Mouse (Mus musculus): ENCODE results near the gene Stip1. TPM values are rescaled to one million over a fixed set of nuclear protein-coding genes. Genes with fewer than 3 reads are reported as not detected.

The Stip1 gene
- polyA plus RNA-seq, 1 experiment from 2014 or later, result 255 TPM

DNA sequence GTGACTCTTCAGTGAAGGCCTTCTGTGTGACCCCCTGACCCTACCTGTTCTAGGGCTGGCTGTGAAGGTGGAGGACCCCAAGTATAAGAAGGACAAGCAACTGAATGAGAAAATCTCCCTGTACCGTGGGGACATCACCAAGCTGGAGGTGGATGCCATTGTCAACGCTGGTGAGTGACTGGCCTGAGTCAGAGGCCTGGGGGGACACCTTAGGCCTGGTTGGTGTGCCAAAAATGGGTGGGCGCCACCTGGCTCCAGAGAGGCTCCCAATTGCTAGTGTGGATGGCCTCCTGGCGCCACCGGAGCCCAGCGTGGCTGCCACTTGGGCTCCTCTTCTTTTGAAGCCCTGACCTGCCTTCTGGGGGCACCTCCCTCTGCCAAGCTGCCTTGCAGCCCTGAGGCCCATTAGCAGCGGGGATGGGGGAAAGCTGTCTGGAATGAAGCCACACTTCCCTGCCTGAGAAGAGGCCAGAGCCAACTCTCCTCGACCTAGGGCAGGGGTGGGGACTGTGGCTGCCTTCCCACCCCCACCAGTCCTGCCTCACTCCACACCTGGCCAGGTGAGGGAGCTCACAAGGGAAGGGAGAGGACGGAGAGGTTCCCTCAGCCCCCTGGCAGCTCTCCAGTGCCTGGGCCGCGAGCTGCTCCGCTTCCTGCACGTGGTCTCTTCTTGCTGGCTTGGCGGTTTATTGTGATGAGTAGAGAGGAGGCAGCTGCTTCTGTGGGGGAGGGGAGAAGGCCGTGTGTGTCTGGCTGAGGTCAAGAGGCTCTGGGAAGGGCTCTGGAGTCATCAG lies 26.5 kb upstream of the Stip1 start:
- Histone ChIP-seq H3K4me1 (ENCODE audit: insufficient read depth) (peaks cover 24% of the 10 kb centered on the region), H3K9ac (0 out of 2 replicates have a peak overlapping the region, but pooled peaks have one; percentile 16), H3K9me3 (ENCODE audit: low read depth, low read length) (no peaks in the 10 kb centered on the region), H3K27ac (ENCODE audit: low read depth) (0 out of 2 replicates have a peak overlapping the region, but pooled peaks have one; percentile 21), H3K36me3 (ENCODE audit: insufficient read depth) (no peaks in the 10 kb centered on the region), H3K4me3 (ENCODE audit: low read depth, low read length) (no peak overlapping the region), H3K27me3 (ENCODE audit: insufficient read depth, low read length) (peaks cover 12% of the 10 kb centered on the region), H3K4me2 (peak overlapping the region; percentile 29)
- DNase-seq (peak; percentile 81), ATAC-seq (ENCODE audit: insufficient read depth) (no peak)
- WGBS, result 27% methylated on average over 15 of the region's 15 CpGs
- TF ChIP-seq CTCF (IDR thresholded peaks at IDR 0.05; ENCODE audit: low read depth), result no peak

DNA sequence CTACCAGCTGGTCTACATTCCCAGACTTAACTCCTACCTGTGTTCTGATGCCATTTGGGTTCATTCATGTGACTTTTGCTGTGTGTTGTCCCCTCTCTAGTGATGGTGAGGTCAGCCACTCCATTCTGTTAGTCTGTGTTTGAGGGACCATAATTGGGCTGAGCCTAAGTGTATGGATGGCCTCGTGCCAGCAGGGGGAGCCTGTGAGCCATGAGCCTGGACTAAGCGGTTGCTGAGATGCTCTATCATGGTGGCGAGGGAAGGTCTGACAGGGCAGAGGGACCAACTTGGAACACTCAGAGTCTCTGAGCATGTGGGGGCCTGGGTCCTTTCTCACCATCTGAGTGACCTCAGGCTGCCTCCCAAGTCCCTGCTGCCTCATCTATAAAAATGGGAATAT lies 24.8 kb upstream of the Stip1 start:
- H3K4me1 ChIP-seq (ENCODE audit: insufficient read depth), result peaks cover 15% of the 10 kb centered on the region
- no peak overlapping the region for H3K4me2 ChIP-seq
- no peak overlapping the region for H3K9ac ChIP-seq
- no peaks in the 10 kb centered on the region for H3K9me3 ChIP-seq (ENCODE audit: low read depth, low read length)
- peak; percentile 54 for ATAC-seq (ENCODE audit: insufficient read depth)
- DNase-seq, result peak; percentile 95
- peak; percentile 99 for TF ChIP-seq CTCF (IDR thresholded peaks at IDR 0.05; ENCODE audit: low read depth)
- no peak overlapping the region for H3K4me3 ChIP-seq (ENCODE audit: low read depth, low read length)
- H3K36me3 ChIP-seq (ENCODE audit: insufficient read depth), result no peaks in the 10 kb centered on the region
- no peak overlapping the region for H3K27ac ChIP-seq (ENCODE audit: low read depth)
- peaks cover 10% of the 10 kb centered on the region for H3K27me3 ChIP-seq (ENCODE audit: insufficient read depth, low read length)
- 4% methylated on average over 3 of the region's 3 CpGs for WGBS

DNA sequence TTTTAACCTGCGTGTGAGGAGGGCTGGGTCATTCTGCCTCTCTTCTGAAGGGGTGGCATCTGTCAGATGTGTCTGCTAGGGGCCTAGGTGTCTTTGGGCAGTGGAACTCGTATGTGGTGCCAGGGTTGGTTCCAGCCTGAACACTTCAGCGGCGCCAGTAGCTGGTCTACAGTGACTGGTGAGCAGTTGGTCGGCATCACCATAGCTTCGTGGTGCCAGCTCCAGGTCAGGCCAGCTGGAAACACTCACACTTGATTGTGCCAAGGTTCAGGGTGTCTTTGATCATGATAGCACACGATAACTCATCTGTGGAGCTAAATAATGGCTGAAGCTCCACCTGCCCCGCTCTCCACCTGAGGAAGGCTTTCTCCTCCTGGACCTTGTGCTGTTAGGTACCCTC lies 23.1 kb upstream of the Stip1 start:
- no peaks in the 10 kb centered on the region for H3K36me3 ChIP-seq (ENCODE audit: insufficient read depth)

DNA sequence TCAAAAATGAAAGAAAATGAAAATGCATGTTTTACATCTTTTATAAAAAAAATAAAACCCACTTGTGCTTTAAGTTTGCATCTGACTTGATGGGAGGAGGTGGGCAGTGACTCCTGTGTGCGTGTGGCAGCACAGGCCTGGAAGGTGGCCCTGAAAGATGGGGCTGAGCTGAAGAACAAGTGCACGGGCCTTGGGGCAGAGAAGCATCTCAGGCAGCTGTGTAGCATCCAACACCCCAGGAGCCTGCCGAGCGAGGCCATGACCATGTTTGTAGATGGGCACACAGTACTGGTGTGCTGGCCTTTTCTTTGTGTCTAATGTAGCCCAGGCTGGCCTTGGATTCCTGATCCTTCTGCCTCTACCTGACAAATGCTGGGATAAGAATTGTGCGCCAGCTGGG lies 22.3 kb upstream of the Stip1 start:
- H3K36me3 ChIP-seq (ENCODE audit: insufficient read depth), result no peaks in the 10 kb centered on the region
- no peak for ATAC-seq (ENCODE audit: insufficient read depth)
- no peak overlapping the region for H3K9ac ChIP-seq
- WGBS, result 83% methylated on average over 5 of the region's 5 CpGs
- DNase-seq, result no peak
- H3K4me2 ChIP-seq, result no peak overlapping the region
- H3K27me3 ChIP-seq (ENCODE audit: insufficient read depth, low read length), result peaks cover under 1% of the 10 kb centered on the region; the same call in 1 of the 2 replicates
- H3K27ac ChIP-seq (ENCODE audit: low read depth), result no peak overlapping the region
- H3K4me1 ChIP-seq (ENCODE audit: insufficient read depth), result peaks cover 15% of the 10 kb centered on the region
- no peaks in the 10 kb centered on the region for H3K9me3 ChIP-seq (ENCODE audit: low read depth, low read length)
- TF ChIP-seq CTCF (IDR thresholded peaks at IDR 0.05; ENCODE audit: low read depth), result no peak
- H3K4me3 ChIP-seq (ENCODE audit: low read depth, low read length), result no peak overlapping the region

More for the DNA sequence above, 23.1 kb upstream of the Stip1 start:
- ATAC-seq (ENCODE audit: insufficient read depth), result no peak
- 83% methylated on average over 8 of the region's 8 CpGs for WGBS
- H3K4me2 ChIP-seq, result no peak overlapping the region
- peaks cover 9% of the 10 kb centered on the region for H3K4me1 ChIP-seq (ENCODE audit: insufficient read depth)
- H3K9ac ChIP-seq, result no peak overlapping the region
- peaks cover 4% of the 10 kb centered on the region; the same call in 1 of the 2 replicates for H3K27me3 ChIP-seq (ENCODE audit: insufficient read depth, low read length)
- H3K4me3 ChIP-seq (ENCODE audit: low read depth, low read length), result no peak overlapping the region
- no peak overlapping the region for H3K27ac ChIP-seq (ENCODE audit: low read depth)
- no peak for DNase-seq
- H3K9me3 ChIP-seq (ENCODE audit: low read depth, low read length), result no peaks in the 10 kb centered on the region
- no peak for TF ChIP-seq CTCF (IDR thresholded peaks at IDR 0.05; ENCODE audit: low read depth)

DNA sequence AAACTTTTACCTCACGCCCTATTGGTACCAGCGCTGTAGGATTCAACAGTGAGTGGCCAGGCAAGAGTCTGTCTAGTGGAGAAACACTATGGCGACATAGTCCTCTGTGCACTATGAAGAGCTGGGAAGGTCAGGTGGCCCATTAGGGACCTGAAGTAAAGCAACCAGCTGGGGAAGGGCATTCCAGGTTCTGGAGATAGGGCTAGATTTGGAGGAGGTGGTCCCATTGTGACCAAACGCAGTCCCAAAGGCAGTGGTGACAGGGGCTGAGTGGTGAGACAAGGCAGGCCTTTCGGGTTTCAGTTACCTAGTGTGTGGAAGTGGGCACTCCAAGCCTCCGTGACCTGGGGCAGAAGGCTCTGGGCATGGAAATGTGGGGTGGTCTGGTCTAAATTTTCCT lies 18.8 kb upstream of the Stip1 start:
- Histone ChIP-seq H3K27me3 (ENCODE audit: insufficient read depth, low read length) (no peaks in the 10 kb centered on the region), H3K4me1 (ENCODE audit: insufficient read depth) (peaks cover 15% of the 10 kb centered on the region), H3K9ac (no peak overlapping the region), H3K4me2 (peak overlapping the region; percentile 99), H3K9me3 (ENCODE audit: low read depth, low read length) (no peaks in the 10 kb centered on the region), H3K36me3 (ENCODE audit: insufficient read depth) (no peaks in the 10 kb centered on the region), H3K4me3 (ENCODE audit: low read depth, low read length) (0 out of 2 replicates have a peak overlapping the region, but pooled peaks have one; percentile 67), H3K27ac (ENCODE audit: low read depth) (no peak overlapping the region)
- DNase-seq (no peak), ATAC-seq (ENCODE audit: insufficient read depth) (no peak)
- 63% methylated on average over 6 of the region's 6 CpGs for WGBS
- no peak for TF ChIP-seq CTCF (IDR thresholded peaks at IDR 0.05; ENCODE audit: low read depth)

DNA sequence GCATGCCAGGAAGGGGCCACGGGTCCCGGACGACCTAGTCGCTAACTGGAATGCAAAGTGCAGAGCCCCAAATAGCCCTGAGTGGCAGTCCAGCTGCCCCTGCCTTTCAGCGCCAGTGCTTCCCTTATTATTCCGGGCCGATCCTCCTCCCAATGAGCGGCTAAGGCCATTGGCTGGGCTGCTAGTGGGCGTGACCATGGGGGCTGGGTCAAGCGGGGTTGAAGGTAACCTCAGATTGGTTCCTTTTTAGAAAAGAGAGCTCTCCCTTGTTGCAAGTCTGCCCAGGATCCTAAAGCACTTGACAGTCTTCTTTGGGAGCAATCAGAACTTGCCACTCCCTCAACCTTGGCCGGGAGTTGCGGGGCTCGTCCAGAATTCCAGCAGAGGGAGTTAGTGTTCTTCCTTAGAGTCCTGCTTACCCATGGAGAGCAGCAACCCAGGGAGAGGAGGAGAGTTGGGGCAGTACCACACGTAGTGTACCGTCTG lies 18.0 kb upstream of the Stip1 start:
- H3K36me3 ChIP-seq (ENCODE audit: insufficient read depth), result no peaks in the 10 kb centered on the region
- H3K27ac ChIP-seq (ENCODE audit: low read depth), result no peak overlapping the region
- DNase-seq (peak; percentile 88), ATAC-seq (ENCODE audit: insufficient read depth) (peak; percentile 70)
- under 1% methylated on average over 15 of the region's 15 CpGs for WGBS
- no peaks in the 10 kb centered on the region for H3K27me3 ChIP-seq (ENCODE audit: insufficient read depth, low read length)
- 0 out of 2 replicates have a peak overlapping the region, but pooled peaks have one; percentile 64 for H3K9ac ChIP-seq
- H3K4me1 ChIP-seq (ENCODE audit: insufficient read depth), result peaks cover 15% of the 10 kb centered on the region
- H3K9me3 ChIP-seq (ENCODE audit: low read depth, low read length), result no peaks in the 10 kb centered on the region
- peak; percentile 61 for TF ChIP-seq CTCF (IDR thresholded peaks at IDR 0.05; ENCODE audit: low read depth)
- H3K4me3 ChIP-seq (ENCODE audit: low read depth, low read length), result peak overlapping the region; percentile 67
- H3K4me2 ChIP-seq, result peak overlapping the region; percentile 99

DNA sequence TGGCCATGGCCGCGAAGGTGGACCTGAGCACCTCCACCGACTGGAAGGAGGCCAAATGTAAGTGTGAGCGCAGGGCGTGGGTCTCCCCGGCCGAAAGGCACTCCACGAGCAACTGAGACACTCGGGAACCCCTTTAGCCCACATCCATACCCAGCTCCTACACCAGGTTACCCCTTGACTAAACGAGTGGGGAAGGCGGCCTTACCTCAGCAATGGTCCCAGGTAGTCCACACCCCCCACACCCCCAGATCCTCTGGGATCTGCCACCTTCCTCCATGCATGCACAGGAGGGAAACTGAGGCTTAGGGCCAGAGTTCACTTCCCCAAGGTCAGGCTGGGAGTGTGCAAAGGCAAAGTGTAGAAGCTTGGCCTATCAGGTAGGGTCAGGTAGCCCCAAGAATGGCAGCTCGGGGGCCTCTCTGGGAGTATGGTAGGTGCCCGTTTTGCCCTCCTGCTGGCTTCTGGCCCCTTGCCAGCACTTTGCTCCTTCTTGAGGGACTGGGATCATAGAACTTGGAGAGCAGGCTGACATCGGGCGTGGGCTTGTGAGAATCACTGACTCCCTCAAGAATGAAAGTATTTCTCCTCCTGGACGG lies 17.5 kb upstream of the Stip1 start:
- Histone ChIP-seq H3K27me3 (ENCODE audit: insufficient read depth, low read length) (no peaks in the 10 kb centered on the region), H3K4me2 (peak overlapping the region; percentile 99), H3K9me3 (ENCODE audit: low read depth, low read length) (no peaks in the 10 kb centered on the region), H3K36me3 (ENCODE audit: insufficient read depth) (no peaks in the 10 kb centered on the region), H3K9ac (peak overlapping the region; percentile 64), H3K4me3 (ENCODE audit: low read depth, low read length) (peak overlapping the region; percentile 67), H3K4me1 (ENCODE audit: insufficient read depth) (peaks cover 15% of the 10 kb centered on the region), H3K27ac (ENCODE audit: low read depth) (no peak overlapping the region; the same call in 1 of the 2 replicates)
- WGBS, result 1% methylated on average over 16 of the region's 16 CpGs
- no peak for TF ChIP-seq CTCF (IDR thresholded peaks at IDR 0.05; ENCODE audit: low read depth)
- ATAC-seq (ENCODE audit: insufficient read depth) (peak; percentile 33), DNase-seq (no peak)
